Mouse (Mus musculus) forebrain, embryonic 12.5 days (tissue): ENCODE data around the gene Gm5105. TPM values are rescaled to one million over a fixed set of nuclear protein-coding genes. Genes with fewer than 3 reads are reported as not detected.

Experiments used
- ATAC-seq: fragments of 200-750 bp; cut with Nextera tagmentation; 2 replicates; pipeline ENCODE4 v1.8.0; 2017; ENCODE audit warnings: moderate TSS enrichment; ENCODE audit not compliant: low FRiP score
- H3K27ac ChIP-seq: fragments of 300-500 bp; sonication (generic); 2 replicates; pipeline ENCODE4 v1.5.1; 2016; ENCODE audit warnings: mild to moderate bottlenecking
- H3K27me3 ChIP-seq: fragments of 300-500 bp; sonication (generic); 2 replicates; pipeline ENCODE4 v1.6.1; 2016; ENCODE audit warnings: mild to moderate bottlenecking
- H3K36me3 ChIP-seq: fragments of 300-500 bp; sonication (generic); replicated peaks from 2 replicates; pipeline ENCODE4 v1.6.1; 2016; ENCODE audit warnings: mild to moderate bottlenecking
- H3K4me1 ChIP-seq: fragments of 300-500 bp; sonication (generic); 2 replicates; pipeline ENCODE4 v1.6.1; 2016
- H3K4me2 ChIP-seq: fragments of 300-500 bp; sonication (generic); 2 replicates; pipeline ENCODE4 v1.6.1; 2016; ENCODE audit warnings: mild to moderate bottlenecking, moderate library complexity
- H3K4me3 ChIP-seq: fragments of 300-500 bp; sonication (generic); replicated peaks from 2 replicates; pipeline ENCODE4 v1.5.1; 2016; ENCODE audit warnings: mild to moderate bottlenecking
- H3K9ac ChIP-seq: fragments of 300-500 bp; sonication (generic); 2 replicates; pipeline ENCODE4 v1.6.1; 2016; ENCODE audit warnings: mild to moderate bottlenecking
- H3K9me3 ChIP-seq: fragments of 300-500 bp; sonication (generic); 2 replicates; pipeline ENCODE4 v1.6.1; 2016
- WGBS: fragments of 180-500 bp; shearing (Covaris S2); methylation state at CpG from one replicate; pipeline ENCODE4 v1.1.7; 2016; 5-methylcytosine and 5-hydroxymethylcytosine counted together
- polyA plus RNA-seq: library from polyadenylated mRNA; unstranded; fragments of >200 nt; fragmentation: Nextera tagmentation; extraction: Ambion mirVana; gene quantifications from 2 replicates; pipeline ENCODE4 v1.2.1, GENCODE M21; 2016

Gm5105 gene
- polyA plus RNA-seq, 1 experiment from 2014 or later, result not detected

DNA sequence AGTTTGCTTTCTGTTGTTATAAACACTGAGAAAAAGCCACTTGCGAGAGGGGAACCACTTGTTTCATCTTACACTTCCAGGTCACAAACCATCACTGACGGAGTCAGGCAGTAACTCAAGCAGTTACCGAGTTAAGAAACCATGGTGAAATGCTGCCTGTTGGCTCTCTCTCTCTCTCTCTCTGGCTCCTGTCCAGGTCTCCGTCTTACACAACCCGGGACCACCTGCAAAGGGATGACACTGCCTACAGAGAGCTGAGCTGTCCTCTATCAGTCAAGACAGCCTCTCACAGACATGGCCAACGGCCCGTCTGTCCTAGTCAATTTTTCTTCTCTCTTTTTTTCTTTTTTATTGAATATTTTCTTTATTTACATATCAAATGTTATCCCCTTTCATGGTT is 23.9 kb downstream of the Gm5105 start:
- no peaks in the 10 kb centered on the region for H3K27me3 ChIP-seq
- H3K4me3 ChIP-seq, result no peak overlapping the region
- no peak overlapping the region for H3K9ac ChIP-seq
- WGBS, result 81% methylated on average over 7 of the region's 7 CpGs
- H3K4me1 ChIP-seq, result no peaks in the 10 kb centered on the region
- H3K4me2 ChIP-seq, result no peak overlapping the region
- H3K27ac ChIP-seq, result no peak overlapping the region
- H3K9me3 ChIP-seq, result no peaks in the 10 kb centered on the region
- no peaks in the 10 kb centered on the region for H3K36me3 ChIP-seq
- no peak for ATAC-seq

DNA sequence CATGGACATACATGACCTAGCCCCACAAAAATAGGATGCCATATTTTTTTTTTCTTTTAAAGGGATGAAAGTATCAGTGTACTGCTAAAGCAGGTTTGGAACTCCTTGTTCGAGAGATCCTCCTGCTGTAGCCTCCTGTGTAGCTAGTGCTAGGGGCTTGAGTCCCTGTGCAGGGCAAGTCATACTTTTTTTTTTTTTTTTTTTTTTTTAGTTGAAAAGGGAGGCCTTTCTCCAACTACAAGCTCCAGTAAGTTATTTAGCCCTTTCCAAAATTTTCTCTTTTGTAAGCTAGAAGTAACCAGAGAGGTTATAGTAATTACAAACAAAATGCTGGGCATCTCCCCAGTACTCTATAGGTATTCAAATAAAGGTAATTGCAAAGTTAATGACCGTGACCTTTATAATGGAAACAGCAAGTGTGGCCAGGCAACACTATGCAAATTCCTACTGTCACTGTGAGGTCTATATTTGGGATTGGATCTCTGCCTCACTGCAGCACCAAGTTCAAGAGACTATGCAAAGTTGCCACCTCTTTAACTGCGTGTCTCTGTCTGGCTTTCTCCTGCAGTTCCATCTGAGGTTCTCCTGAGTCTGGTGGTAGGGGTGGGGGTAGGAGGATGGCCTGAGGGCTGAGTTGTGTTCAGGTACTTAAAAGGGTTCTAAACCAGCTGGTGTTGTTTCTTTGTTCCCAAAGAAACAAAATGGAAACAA is 25.4 kb downstream of the Gm5105 start:
- H3K4me2 ChIP-seq, result no peak overlapping the region
- H3K4me1 ChIP-seq, result no peaks in the 10 kb centered on the region
- no peak overlapping the region for H3K9ac ChIP-seq
- no peak for ATAC-seq
- H3K4me3 ChIP-seq, result no peak overlapping the region
- H3K36me3 ChIP-seq, result no peaks in the 10 kb centered on the region
- H3K9me3 ChIP-seq, result no peaks in the 10 kb centered on the region
- 64% methylated on average over 3 of the region's 3 CpGs for WGBS
- H3K27ac ChIP-seq, result no peak overlapping the region
- H3K27me3 ChIP-seq, result no peaks in the 10 kb centered on the region

DNA sequence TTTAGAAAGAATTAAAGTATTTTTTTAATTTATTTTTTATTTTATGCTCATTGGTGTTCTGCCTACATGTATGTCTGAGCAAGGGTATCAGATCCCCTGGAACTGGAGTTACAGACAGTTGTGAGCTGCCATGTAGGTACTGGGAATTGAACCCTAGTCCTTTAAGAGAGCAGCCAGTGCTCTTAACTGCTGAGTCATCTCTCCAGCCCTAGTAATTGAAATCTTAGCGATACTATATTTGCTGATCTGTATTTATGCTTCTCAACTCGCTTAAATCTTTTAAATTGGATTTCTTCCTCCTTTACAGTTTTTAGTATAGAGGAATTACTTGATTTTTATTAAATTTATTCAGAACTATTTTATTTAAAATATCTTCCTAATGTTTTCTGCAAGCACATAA is 26.2 kb downstream of the Gm5105 start:
- Histone ChIP-seq H3K9me3 (no peaks in the 10 kb centered on the region), H3K4me2 (no peak overlapping the region), H3K9ac (no peak overlapping the region), H3K4me3 (no peak overlapping the region), H3K27me3 (no peaks in the 10 kb centered on the region), H3K36me3 (no peaks in the 10 kb centered on the region), H3K4me1 (no peaks in the 10 kb centered on the region), H3K27ac (no peak overlapping the region)
- no peak for ATAC-seq
- WGBS, result 78% methylated on average over 2 of the region's 2 CpGs

DNA sequence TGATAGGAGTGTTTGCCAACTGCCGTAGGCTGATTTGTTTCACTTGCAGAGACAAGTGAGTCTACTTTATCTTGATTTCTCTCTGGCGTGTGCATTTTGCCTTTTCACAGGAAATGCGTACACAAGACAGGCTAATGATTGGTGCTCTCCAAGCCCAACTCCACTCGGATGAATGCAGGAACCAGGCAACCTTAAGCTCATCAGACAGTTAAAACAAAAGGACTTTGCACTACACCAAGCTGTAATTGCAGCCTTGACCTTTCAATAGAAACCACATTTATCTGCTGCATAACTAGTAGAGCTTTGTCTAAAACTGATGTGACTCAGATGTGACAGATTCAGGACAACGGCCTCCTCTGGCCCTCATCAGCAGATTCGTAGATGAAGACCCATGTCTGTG is 33.2 kb downstream of the Gm5105 start:
- ATAC-seq, result no peak
- no peak overlapping the region for H3K27ac ChIP-seq
- 80% methylated on average over 6 of the region's 6 CpGs for WGBS

DNA sequence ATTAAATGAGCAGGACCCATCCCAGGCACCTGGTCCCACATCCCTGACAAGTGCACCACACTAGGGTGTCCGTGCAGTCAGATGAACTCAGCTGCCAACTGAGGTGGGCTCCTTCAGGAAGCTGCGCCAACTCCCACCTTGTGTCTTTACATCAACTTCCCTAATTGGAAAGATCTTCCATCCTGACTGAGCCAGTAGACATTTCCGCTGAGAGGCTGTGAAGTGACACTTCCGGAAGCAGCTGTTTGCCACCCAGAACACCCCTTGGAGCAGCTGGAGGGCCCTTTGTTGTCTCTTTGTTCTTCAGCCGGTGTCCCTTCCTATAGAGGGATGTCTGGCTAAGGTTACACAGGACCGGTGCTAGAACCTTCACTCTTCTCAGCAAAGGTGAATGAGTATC is 36.6 kb downstream of the Gm5105 start:
- no peak for ATAC-seq
- Histone ChIP-seq H3K36me3 (no peaks in the 10 kb centered on the region), H3K4me3 (no peak overlapping the region), H3K27ac (no peak overlapping the region), H3K4me1 (no peaks in the 10 kb centered on the region), H3K9ac (no peak overlapping the region), H3K4me2 (no peak overlapping the region), H3K27me3 (no peaks in the 10 kb centered on the region), H3K9me3 (no peaks in the 10 kb centered on the region)
- 85% methylated on average over 6 of the region's 6 CpGs for WGBS

More for the DNA sequence above, 33.2 kb downstream of the Gm5105 start:
- Histone ChIP-seq H3K9me3 (no peaks in the 10 kb centered on the region), H3K4me3 (no peak overlapping the region), H3K9ac (no peak overlapping the region), H3K36me3 (no peaks in the 10 kb centered on the region), H3K27me3 (no peaks in the 10 kb centered on the region), H3K4me1 (no peaks in the 10 kb centered on the region), H3K4me2 (no peak overlapping the region)

DNA sequence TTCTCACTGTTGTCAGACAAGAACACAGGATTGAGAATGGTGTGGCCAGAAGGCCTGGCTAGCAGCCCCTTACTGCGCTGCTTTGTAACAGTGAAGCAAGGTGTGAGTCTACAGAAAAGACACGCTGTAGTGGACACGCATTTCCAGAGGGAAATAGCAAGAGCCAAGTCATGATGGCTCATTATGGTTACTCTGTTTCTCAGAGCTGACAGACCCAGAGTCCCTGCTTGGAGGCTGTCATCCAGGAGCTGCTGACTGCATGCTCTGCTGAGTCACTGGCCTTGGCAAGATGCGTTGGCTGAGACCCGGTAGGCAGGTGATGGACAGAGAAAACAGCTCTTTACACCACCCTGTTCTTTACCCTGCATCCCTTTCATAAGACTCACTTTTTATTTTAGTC is 37.8 kb downstream of the Gm5105 start:
- Histone ChIP-seq H3K4me2 (no peak overlapping the region), H3K27ac (no peak overlapping the region), H3K9me3 (no peaks in the 10 kb centered on the region), H3K4me1 (no peaks in the 10 kb centered on the region), H3K4me3 (no peak overlapping the region), H3K36me3 (no peaks in the 10 kb centered on the region), H3K9ac (no peak overlapping the region), H3K27me3 (no peaks in the 10 kb centered on the region)
- no peak for ATAC-seq
- WGBS, result 89% methylated on average over 5 of the region's 5 CpGs

DNA sequence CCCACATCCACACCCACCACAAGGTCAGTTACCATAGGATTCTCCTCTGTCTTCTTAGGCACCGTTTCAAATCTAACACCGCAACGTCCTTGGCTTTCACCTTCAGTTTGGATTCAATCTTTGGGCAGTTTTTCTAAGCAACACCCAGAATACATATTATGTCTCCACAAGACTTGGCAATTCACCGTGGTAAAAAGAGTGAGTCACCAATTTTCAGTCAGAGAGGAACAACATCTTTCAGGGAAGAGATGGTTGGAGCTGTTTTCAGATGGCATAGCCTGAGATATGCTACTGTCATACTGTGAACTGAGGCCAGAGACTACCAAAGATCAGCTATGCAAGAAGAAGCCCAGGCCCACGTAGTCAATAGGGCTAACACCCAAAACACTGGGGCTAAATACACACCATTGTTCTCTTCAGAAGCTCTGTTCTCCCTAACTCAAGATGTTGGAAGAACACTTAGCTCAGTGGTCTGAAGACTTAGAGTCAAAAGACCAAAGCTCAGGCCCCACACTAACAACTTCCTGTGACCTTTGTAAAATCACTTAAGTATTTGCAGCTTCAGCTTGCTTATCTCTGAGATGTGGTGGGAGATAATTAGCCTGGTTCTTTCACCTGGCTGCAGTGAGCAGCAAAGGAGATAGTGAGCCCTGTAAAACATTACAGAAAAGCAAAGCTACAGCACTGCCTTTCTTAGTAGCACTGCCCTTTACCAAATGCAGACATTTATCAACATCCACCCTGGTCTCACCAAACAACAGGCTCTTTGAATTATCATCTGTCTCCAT is 39.4 kb downstream of the Gm5105 start:
- Histone ChIP-seq H3K4me3 (no peak overlapping the region), H3K27ac (no peak overlapping the region), H3K9me3 (no peaks in the 10 kb centered on the region), H3K4me2 (no peak overlapping the region), H3K36me3 (no peaks in the 10 kb centered on the region), H3K4me1 (no peaks in the 10 kb centered on the region), H3K27me3 (no peaks in the 10 kb centered on the region), H3K9ac (no peak overlapping the region)
- no peak for ATAC-seq
- WGBS, result 83% methylated on average over 5 of the region's 5 CpGs

DNA sequence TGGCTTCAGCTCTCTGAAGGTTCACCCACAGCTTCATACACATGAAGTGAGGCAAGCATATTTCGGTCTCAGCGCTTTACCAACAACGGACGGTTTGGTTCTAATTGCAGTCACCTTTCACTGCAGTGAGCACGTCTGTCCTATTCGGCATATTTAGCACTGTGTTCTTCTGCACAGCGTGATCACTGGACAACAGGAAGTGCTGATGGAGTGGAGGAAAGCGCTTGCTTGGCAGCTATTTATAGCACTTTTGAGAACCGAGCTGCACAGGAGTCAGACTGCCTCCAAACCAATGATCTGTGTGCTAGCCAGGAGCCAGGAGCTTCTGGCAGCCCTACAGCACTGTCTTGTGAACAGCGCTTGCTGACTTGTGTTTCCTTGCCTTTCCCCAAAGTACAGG is 40.9 kb downstream of the Gm5105 start:
- H3K36me3 ChIP-seq, result no peaks in the 10 kb centered on the region
- no peak overlapping the region for H3K4me2 ChIP-seq
- no peaks in the 10 kb centered on the region for H3K27me3 ChIP-seq
- no peaks in the 10 kb centered on the region for H3K9me3 ChIP-seq
- WGBS, result 92% methylated on average over 10 of the region's 10 CpGs
- H3K4me1 ChIP-seq, result no peaks in the 10 kb centered on the region
- no peak overlapping the region for H3K4me3 ChIP-seq
- no peak for ATAC-seq
- H3K27ac ChIP-seq, result no peak overlapping the region
- no peak overlapping the region for H3K9ac ChIP-seq

DNA sequence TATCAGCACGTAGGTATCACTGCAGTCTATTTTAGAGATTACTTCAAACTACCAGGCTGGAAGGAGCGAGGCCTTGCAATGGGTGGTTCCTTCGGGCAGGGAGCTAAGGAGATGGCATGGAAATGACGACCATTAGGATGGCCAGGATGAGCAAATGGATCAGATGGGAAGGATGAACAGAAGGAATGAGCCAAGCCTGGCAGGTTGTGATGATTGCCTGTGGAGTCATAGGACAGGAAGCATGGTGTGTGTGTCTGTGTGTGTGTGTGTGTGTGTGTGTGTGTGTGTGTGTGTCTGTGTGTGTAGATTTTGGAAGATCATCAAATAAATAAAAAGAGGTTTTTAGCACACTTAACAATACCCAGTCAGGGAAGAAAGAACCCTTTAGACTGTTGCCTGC is 44.5 kb downstream of the Gm5105 start:
- Histone ChIP-seq H3K27me3 (no peaks in the 10 kb centered on the region), H3K9ac (no peak overlapping the region), H3K27ac (no peak overlapping the region), H3K4me3 (no peak overlapping the region), H3K9me3 (peaks cover 11% of the 10 kb centered on the region; the same call in 1 of the 2 replicates), H3K4me1 (no peaks in the 10 kb centered on the region), H3K36me3 (no peaks in the 10 kb centered on the region), H3K4me2 (no peak overlapping the region)
- no peak for ATAC-seq
- whole genome bisulfite sequencing, result 78% methylated on average over 4 of the region's 4 CpGs

DNA sequence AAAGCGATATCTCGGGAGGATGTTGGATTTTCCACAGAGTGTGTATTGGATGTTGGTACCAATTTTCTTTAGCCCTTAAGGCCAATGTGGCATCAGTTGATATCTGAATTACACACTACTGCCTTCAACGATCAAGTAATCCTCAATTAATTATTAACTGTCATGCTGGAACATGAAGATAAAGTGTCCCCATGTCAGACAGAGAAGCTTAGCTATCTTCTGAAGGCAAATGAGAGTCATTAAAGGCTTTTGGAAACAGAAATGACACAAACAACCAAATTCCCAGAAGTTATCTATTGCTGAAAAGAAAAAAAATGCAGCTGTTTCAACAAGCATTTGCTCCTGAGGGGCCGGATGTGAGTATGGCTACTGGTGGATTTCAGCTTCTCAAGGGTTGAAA is 45.2 kb downstream of the Gm5105 start:
- Histone ChIP-seq H3K9ac (no peak overlapping the region), H3K27ac (no peak overlapping the region)

DNA sequence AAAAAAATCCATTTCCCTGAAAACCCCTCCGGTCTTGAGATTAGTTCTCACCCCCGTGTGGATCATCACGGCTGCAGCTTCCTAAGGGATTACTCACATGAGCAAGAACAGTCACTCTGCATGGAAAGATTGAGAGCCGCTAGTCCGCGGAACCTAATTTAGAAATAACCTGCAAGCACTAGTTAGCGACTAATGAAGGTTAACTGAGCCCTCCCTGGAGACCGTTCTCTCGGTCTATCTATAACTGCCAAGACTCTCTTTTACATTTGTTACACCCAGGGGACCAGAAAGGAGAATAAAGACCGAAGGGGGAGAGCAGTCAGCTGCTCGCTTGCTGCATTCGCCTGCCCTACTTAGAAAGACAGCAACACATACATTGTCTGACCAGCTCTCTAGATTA is 50.4 kb downstream of the Gm5105 start:
- no peak overlapping the region for H3K27ac ChIP-seq
- H3K36me3 ChIP-seq, result no peaks in the 10 kb centered on the region
- no peak overlapping the region for H3K4me3 ChIP-seq
- H3K9ac ChIP-seq, result no peak overlapping the region
- no peak overlapping the region for H3K4me2 ChIP-seq
- H3K4me1 ChIP-seq, result no peaks in the 10 kb centered on the region
- 86% methylated on average over 12 of the region's 12 CpGs for WGBS
- peaks cover 11% of the 10 kb centered on the region; the same call in 1 of the 2 replicates for H3K9me3 ChIP-seq
- ATAC-seq, result no peak
- no peaks in the 10 kb centered on the region for H3K27me3 ChIP-seq

More for the DNA sequence above, 45.2 kb downstream of the Gm5105 start:
- no peak for ATAC-seq
- H3K4me2 ChIP-seq, result no peak overlapping the region
- no peaks in the 10 kb centered on the region for H3K27me3 ChIP-seq
- H3K4me1 ChIP-seq, result no peaks in the 10 kb centered on the region
- no peak overlapping the region for H3K4me3 ChIP-seq
- peaks cover 11% of the 10 kb centered on the region; the same call in 1 of the 2 replicates for H3K9me3 ChIP-seq
- H3K36me3 ChIP-seq, result no peaks in the 10 kb centered on the region
- WGBS, result 89% methylated on average over 4 of the region's 4 CpGs

DNA sequence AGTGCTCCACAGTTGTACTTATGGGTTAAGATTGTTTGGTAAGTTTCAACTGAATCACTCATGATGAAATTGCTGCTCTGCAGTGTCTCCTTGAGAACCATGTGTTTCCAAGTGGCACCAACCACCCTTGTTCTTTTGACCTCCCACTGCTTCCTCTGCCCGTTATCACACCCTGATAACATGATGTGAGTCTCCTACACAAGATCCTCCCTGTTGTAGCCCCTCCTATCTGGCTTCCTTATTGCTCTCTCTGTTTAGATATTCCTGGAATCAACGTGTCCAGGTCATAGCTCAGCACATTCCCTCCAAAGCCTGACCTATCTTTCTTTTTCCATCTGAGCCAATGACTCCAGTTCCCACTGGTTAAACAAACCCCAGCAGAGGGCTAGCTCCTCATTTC is 52.5 kb downstream of the Gm5105 start:
- no peak for ATAC-seq
- Histone ChIP-seq H3K4me3 (no peak overlapping the region), H3K4me1 (no peaks in the 10 kb centered on the region), H3K9ac (no peak overlapping the region), H3K36me3 (no peaks in the 10 kb centered on the region), H3K27ac (no peak overlapping the region), H3K27me3 (no peaks in the 10 kb centered on the region), H3K4me2 (no peak overlapping the region), H3K9me3 (peaks cover 11% of the 10 kb centered on the region; the same call in 1 of the 2 replicates)
- WGBS, result 77% methylated on average over 2 of the region's 2 CpGs

DNA sequence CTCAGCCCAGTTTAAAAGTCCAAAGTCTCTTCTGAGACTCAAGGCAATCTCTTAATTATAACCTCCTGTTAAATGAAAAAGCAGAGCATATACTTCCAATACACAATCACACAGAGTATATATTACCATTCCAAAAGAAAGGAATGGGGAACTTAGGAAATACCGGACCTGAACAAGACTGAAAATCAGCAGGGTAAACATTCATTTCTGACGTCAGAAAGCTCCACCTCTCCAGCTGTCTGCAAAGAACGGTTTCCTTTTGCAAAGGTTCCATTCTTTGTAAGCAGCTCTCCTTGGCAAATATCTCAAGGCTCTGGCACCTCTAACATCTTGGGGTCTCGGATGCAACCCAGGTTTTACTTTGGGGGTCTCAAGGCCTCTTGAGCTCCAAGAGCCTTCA is 54.8 kb downstream of the Gm5105 start:
- no peaks in the 10 kb centered on the region for H3K36me3 ChIP-seq
- H3K9me3 ChIP-seq, result no peaks in the 10 kb centered on the region
- ATAC-seq, result no peak
- no peaks in the 10 kb centered on the region for H3K4me1 ChIP-seq
- 66% methylated on average over 4 of the region's 4 CpGs for WGBS
- no peaks in the 10 kb centered on the region for H3K27me3 ChIP-seq
- H3K4me3 ChIP-seq, result no peak overlapping the region
- H3K4me2 ChIP-seq, result no peak overlapping the region
- H3K9ac ChIP-seq, result no peak overlapping the region
- no peak overlapping the region for H3K27ac ChIP-seq
